Mouse (Mus musculus) olfactory bulb, adult 2 months (tissue): ENCODE results near the gene Krt77.

ENCODE experiments used
- CTCF ChIP-seq: fragments of 200-500 bp; IDR thresholded peaks from 2 replicates; pipeline ENCODE4 v1.5.1; 2012; ENCODE audit warnings: low read depth, mild to moderate bottlenecking, low read length, moderate library complexity; ENCODE audit not compliant: insufficient read depth
- POLR2A ChIP-seq: fragments of 200-500 bp; IDR thresholded peaks from 2 replicates; pipeline ENCODE4 v1.6.1; 2012; ENCODE audit warnings: mild to moderate bottlenecking, low read depth, low read length, moderate library complexity; ENCODE audit not compliant: insufficient read depth

DNA sequence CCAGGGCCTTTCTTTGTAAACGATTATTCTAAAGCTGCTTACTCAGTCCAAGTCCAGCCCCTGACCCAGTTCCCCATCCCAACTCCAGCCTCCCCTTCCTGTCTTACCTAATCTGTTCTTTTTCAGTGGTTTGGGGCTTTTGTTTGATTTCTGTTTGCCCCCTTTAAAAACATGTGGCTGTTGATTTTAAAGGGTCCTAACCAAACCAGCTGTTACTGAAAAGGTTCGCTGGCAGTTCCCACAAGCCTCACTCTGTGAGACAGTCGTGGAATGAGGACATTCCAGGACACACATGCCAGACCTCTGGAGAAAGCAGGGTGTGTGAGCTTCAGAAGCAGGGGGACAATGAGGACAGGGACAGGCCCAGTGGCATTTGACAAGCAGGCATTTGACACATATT is 47.7 kb downstream of the Krt77 start:
- TF ChIP-seq CTCF (no peak), POLR2A (no peak)
